Mouse (Mus musculus) urinary bladder, postnatal 10 days (tissue): Measurements from ENCODE around the gene Ckb.
A peak's percentile ranks its signal among the peaks of the same experiment; 100 is the strongest.
"Not testable (repeated sequence)": the region's sequence is repeated elsewhere in the genome, so short reads cannot be mapped to it uniquely, and the experiment has no call there.

Experiments used
- DNase-seq: peaks from one replicate; pipeline ENCODE4 v3.0.0; 2022; ENCODE audit warnings: low spot score

Gene Ckb

DNA sequence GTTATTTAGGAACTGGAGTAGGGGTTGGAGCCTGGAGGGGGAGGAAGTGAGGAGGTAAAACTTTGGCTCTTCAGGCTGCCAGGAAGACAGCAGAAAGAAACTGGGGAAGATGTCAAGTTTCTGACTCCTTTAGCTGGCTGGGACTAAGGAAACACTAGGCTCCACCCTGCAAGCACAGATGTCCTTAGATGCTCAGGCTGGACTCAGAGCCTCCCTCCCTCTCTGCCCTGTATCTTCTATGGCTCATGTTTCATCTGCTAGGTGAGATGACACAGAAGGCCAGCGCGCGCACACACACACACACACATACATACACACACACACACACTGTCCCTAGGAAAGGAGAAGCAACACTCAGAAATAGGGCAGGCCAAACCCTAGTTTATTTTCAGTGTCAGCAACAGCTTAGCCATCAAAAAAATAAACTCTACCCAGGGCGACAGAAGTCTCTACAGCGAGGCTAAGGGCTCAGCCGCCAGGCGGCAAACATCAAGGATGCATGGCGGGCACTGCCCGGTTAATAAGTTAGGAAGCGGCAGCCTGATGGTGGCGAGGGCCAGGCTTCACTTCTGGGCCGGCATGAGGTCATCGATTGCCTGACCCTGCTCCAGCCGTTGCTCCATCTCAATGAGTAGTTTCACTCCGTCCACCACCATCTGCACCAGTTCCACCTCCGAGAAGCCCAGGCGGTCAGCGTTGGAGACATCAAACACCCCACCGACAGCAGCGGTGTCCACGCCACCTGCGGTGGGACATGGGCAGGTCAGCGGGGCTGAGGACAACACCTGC is 2.9 kb downstream of the Ckb start:
- DNase-seq = no peak

DNA sequence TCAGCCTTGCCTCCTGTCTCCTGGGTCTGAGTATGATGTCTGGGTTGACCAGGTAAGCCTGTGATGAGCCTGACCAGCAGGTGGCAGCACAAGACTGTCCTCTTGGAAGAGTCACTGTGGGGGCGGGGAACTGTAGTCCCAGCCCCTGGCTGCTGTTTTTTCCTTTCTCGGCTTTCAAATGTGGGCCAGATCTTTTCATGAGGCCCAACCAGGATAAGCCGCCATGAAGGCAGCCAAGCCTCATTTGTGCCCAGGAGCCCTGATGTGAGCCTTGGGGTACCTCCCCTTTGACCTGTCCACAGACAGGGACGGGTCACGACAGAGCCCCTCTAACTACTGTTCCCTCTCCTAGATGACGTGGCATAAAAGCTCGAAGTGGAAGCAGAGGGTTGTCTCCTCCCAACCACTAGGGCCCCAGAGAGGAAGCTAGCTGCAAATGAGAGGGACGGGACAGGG is 3.7 kb downstream of the Ckb start:
- DNase-seq = peak; percentile 96

DNA sequence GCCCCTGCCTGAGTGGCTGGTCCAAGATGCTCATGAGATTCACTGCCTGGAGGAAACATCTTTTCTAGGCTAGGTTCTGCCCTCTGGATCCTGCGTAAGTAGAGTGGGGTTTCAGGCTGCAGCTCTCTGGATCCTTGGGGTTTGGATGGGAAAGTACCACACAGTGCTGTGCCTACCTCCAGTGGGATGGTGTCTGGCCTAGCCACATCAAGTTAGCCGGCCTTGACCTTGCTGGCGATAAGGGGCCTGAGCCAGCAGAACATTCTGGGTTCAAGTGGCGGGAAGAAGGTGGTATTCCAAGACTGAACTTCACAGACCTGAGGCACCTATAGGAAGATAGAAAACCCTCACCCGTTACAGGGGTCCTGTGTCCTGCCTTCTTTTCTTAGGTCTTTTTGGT is 4.7 kb downstream of the Ckb start:
- DNase-seq = no peak

DNA sequence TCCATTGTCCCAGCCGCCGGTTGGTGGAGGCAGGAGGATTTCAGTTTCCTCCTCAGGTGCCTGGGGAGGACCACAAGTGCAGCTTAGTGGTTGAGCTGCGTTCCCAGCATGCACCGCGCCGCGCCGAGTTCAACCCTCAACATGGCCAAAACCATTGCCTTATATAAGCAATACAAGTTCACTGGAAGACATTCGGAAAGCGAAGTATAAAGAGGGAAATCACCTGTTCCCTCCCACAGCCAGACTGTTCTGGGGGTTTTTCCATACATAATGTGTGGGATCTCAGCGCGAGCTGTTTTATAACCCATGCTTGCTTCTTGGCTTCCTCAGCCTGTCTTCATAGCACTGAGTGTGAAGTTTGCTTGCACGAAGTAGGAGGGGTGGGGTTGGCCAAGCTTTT is 5.8 kb downstream of the Ckb start:
- no peak for DNase-seq

DNA sequence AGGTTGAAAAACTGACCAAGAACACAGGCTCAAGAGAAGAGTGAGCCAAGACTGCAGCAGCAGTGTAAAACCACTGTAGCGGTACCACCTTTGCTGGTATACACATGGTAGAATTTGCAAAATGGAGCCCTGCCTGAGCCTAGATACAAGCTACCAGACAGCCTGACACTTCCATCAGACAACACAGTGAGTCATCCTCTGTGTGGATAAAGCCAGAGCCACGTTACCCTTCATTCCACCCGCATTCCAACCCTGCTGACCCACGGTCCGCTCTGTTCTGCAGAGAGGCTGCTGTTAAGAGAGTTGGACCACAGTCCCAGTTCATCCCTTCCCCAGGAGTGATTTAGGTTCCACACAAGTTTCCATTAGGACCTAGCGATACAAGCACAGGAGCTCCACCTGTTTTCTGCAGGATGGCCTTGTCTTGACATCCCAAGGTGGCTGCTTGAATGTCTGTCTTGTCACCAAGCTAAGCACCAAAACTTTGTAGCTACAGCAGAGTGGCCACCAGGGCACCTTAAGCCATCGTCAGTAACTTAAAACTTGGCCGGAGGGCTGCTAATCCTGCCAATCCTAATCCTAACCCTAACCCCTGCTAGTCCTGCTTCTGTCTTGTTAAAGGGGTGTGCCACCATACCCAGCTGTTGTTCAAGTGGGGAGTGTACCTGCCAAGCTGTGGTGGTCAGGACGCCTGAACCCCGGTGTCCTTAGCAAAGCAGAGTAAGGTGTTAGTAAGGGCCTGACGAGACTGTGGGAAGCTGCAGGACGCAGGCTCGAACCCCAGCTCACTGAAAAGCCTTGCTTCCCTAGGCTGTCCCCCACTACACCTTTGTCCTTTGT is 6.9 kb downstream of the Ckb start:
- no peak for DNase-seq

DNA sequence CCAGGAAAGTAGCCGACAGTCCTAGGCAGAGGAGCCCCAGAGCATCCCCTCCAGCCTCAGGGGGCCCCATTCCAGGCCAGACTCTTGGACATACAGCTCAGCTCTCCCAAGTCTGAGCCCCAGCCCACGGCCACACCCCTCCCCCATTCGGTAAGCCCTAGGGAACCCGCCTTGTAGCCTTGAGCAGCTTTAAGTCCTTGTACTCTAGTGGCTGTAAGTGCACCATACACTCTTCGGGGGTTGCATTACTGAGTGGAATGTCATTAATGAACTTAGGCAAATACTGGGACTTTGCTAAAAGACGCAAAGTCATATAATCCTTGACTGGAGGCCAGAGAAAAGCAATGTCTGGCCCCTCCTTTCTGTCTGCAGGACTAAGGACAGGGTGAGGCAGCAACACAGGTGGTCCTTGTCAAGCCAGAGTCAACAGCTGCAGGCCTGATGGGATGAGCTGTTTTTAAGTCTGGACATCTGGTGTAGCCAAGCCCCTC is 7.9 kb downstream of the Ckb start:
- no peak for DNase-seq

DNA sequence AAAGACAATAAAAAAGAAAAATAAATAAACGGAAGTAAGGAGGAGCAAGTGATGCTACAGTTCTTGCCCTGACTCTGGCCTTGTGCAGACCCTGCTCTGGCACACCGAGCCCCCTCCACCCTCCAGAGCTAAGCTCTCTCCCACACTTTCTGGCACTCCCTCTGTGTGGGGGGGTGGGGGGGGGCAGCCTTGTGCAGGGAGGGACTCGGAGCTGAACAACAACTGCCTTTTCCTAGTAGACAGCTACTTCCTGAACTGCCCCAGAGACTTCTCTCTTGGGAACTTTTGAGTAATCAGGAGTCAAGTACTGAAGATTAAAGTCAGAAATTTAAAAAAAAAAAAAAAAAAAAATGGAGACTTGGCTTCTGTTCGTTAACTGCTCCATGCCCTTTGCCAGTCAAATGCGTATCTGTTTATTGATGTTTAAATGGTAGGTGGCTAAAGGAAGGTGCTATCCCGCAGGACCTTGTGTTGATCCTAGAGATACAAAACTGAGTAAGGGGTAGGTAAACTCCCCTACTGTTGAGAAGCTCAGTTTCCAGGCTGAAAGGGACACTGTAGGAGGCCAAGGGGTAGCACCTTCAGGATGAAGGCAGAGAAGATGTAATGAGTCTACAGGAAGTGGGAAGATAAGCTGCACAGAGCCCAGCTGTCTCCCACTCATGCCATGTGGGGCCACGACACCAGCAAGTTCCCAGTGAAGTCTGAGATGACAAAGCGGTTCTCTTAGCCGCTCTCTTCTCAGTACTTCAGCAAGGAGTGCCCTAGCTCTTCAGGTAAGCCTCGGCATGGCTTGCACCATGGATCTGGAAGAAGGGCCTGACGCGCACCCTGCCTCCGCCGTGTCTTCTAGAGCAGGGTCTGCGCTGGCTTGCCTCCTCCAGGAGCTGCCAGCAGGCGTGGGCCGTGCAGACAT is 8.7 kb downstream of the Ckb start:
- no peak for DNase-seq

DNA sequence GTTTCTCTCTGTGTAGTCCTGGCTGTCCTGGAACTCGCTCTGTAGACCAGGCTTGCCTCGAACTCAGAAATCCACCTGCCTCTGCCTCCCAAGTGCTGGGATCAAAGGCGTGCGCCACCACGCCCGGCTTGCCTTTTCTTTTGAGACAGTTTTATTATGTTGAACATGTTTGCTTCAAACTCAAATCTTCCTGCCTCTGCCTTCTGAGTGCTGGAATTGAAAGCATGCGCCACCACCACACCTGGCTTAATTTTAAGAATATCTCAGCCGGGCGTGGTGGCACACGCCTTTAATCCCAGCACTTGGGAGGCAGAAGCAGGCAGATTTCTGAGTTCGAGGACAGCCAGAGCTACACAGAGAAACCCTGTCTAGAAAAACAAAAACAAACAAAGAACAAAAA is 10.6 kb downstream of the Ckb start:
- DNase-seq = not testable (repeated sequence)

DNA sequence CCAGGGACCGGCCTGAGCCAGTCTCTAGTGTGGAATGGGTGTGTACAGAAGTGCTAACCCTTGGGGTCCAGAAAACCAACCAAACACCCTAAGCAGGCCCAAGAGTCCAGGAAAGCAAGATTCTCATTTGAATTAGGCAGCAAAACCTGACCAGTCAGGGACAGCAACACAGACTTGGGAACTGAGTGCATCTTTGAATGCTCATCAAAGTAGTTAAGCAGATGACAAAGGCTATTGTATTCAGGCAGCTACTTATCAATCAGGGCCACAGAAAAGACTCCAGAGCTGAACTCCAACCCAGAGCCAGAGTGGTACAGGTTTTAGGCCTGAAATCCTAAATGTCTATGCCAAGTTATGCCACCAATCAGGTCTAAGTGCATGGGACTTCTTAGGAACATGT is 11.5 kb downstream of the Ckb start:
- no peak for DNase-seq

DNA sequence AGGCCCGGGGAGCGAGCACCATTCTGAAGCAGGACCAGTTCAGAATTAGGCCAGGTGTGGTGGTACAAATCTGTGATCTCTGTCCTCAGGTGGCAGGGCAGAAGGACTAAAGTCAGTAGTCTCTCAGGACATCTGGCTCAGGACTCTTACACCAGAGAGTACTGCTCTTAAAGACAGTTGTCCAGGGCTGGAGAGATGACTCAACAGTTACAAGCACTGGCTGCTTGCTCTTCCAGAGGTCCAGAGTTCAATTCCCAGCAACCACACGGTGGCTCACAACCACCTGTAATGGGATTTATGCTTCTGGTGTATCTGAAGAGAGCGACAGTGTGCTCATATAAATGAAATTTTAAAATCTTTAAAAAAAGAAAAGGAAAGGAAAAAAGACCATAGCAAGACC is 12.8 kb downstream of the Ckb start:
- no peak for DNase-seq

DNA sequence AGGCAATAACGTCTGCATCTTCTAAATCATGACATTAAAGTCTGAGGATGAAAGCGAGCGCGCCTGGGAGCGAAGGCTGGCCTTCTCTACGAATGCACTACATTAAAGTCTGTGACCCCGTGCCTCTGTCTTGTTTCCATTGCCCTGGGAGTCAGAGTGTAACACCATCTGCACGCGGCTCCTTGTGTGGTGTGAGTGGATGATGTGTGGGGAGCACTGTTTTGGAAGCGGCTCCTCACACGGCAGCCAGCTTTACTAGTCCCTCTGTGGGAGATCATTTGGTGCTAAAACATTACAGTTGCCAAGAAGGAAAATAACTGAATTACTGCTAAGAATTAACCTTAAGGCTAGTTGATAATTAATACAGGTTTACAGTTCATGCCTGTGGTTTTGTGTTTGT is 16.4 kb downstream of the Ckb start:
- DNase-seq = no peak

DNA sequence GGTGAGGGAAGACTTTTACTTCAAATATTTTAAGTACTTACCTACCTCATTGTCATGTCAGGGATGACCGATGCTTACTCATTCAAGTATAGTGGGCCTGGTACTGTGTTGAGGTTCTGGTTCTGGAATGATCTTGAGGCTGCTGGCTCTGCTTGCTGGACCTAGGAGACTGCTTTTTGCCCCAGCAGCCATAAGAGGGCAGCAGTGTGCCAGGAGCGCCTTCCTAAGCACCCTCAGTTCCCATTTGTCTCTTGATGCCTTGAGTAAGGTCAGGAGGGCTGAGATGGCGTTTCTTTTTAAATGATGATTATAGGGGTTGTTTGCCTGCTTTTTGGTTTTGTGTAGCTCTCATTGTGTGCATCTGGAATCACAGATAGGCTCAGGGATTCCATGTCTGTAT is 18.7 kb downstream of the Ckb start:
- no peak for DNase-seq

DNA sequence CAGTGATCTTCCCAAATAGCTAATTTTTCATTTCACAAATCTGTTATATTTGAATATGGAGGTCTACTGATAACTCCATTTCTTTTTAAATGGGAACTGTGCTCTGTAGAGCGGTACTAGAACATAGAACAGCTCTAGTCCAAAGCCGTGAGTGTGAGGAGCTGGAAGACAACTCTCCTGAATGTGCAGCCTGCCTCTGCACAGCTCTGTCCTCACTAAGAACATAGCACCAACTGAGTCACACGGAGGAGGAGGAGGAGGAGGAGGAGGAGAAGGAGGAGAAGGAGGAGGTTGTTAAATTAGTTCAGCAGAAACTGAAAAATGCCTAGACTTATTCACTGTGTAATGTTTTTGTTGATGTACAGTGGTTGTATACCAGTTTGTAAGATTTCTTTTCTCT is 19.2 kb downstream of the Ckb start:
- DNase-seq = no peak

DNA sequence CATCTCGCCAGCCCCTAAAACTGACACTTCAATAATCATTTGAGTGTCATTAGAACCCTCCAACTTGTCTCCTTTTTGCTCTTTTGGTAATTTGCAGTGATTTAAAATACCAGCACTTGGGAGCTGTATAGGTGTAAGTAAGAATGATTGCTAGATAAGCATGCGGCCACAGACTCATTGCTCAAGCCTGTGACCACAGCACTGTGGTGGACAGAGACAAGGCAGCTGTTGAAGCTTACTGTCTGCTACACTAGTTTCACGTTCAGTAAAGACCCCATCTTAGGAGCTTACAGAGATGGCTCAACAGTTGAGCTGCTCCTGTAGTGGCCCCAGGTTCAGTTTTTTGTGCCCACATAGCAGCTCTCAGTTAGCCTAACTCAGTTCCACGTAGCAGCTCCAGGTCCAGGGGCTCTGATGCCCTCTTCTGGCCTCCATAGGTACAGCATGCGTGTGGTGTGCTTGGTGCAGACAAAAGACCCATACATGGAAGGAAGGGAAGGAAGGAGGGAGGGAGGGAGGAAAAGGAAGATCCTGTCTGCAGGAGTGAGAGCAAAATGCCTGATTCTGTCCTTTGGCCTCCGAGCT is 24.0 kb downstream of the Ckb start:
- DNase-seq = no peak
